Mouse (Mus musculus) heart, embryonic 16.5 days (tissue): Measurements from ENCODE around the gene Klhl32. TPM values are rescaled to one million over a fixed set of nuclear protein-coding genes. Genes with fewer than 3 reads are reported as not detected.
"Not testable (repeated sequence)": the region's sequence is repeated elsewhere in the genome, so short reads cannot be mapped to it uniquely, and the experiment has no call there.

ENCODE experiments used
- ATAC-seq: fragments of 200-750 bp; cut with Nextera tagmentation; replicated peaks from 2 replicates; pipeline ENCODE4 v1.8.0; 2017; ENCODE audit warnings: moderate number of reproducible peaks; ENCODE audit not compliant: insufficient read depth, low FRiP score; ENCODE audit errors: extremely low read depth
- H3K27ac ChIP-seq: fragments of 300-500 bp; sonication (generic); 2 replicates; pipeline ENCODE4 v1.5.1; 2014; ENCODE audit warnings: mild to moderate bottlenecking, low read length, control low read depth, moderate library complexity
- H3K27me3 ChIP-seq: fragments of 300-500 bp; sonication (generic); 2 replicates; pipeline ENCODE4 v1.6.1; 2014; ENCODE audit warnings: low read length, mixed read lengths; ENCODE audit not compliant: control insufficient read depth, insufficient read depth
- H3K36me3 ChIP-seq: fragments of 300-500 bp; sonication (generic); 2 replicates; pipeline ENCODE4 v1.6.1; 2014; ENCODE audit not compliant: control insufficient read depth, insufficient read depth
- H3K4me1 ChIP-seq: fragments of 300-500 bp; sonication (generic); 2 replicates; pipeline ENCODE4 v1.6.1; 2014; ENCODE audit warnings: low read length, mixed read lengths; ENCODE audit not compliant: control insufficient read depth, insufficient read depth
- H3K4me2 ChIP-seq: fragments of 300-500 bp; sonication (generic); 2 replicates; pipeline ENCODE4 v1.6.1; 2014; ENCODE audit warnings: low read depth, mild to moderate bottlenecking, control low read depth, low read length
- H3K4me3 ChIP-seq: fragments of 300-500 bp; sonication (generic); 2 replicates; pipeline ENCODE4 v1.5.1; 2014; ENCODE audit warnings: mild to moderate bottlenecking, control low read depth, low read length
- H3K9ac ChIP-seq: fragments of 300-500 bp; sonication (generic); 2 replicates; pipeline ENCODE4 v1.6.1; 2014; ENCODE audit warnings: low read length, control low read depth
- H3K9me3 ChIP-seq: fragments of 300-500 bp; sonication (generic); replicated peaks from 2 replicates; pipeline ENCODE4 v1.6.1; 2016; ENCODE audit warnings: low read length; ENCODE audit not compliant: control insufficient read depth
- WGBS: fragments of 180-500 bp; shearing (Covaris S2); extraction: QIAGEN DNeasy Blood & Tissue Kit; methylation state at CpG from one replicate; pipeline ENCODE4 v1.1.7; 2014; 5-methylcytosine and 5-hydroxymethylcytosine counted together
- polyA plus RNA-seq: library from polyadenylated mRNA; unstranded; fragments of >200 nt; fragmentation: Nextera tagmentation; extraction: Ambion mirVana; gene quantifications from 2 replicates; pipeline ENCODE4 v1.2.1, GENCODE M21; 2015

The Klhl32 gene
- polyA plus RNA-seq, 1 experiment from 2014 or later: 4.6 TPM

GRCm38 (mm10) chr4:24715559-24715958 lies 135.4 kb downstream of the Klhl32 start:
- H3K4me1 ChIP-seq: no peaks in the 10 kb centered on the region
- 74% methylated on average over 4 of the region's 4 CpGs for WGBS
- H3K9ac ChIP-seq: no peak overlapping the region

DNA sequence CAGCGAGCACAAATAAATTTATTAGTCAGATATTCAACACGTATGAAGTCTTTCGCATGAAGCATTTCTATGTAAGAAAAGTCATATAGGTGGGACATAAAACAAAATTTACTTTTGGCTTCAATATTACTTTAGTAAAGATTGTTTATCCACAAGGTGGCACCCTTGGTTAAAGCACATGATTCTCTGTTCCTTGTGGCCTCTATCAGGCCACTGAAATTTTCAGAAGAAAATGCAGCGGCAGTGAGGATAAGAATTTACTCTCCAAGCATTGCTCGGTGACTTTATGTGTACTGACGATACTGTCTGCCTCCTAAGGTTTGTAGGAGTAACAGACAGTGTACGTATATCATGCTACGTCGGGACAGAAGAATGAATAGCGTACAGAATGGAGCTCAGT lies 136.6 kb downstream of the Klhl32 start:
- WGBS: 77% methylated on average over 10 of the region's 10 CpGs
- Histone ChIP-seq H3K36me3 (no peaks in the 10 kb centered on the region), H3K27me3 (no peaks in the 10 kb centered on the region), H3K4me1 (no peaks in the 10 kb centered on the region), H3K4me2 (no peak overlapping the region), H3K9ac (no peak overlapping the region), H3K27ac (no peak overlapping the region), H3K4me3 (no peak overlapping the region), H3K9me3 (no peaks in the 10 kb centered on the region)
- no peak for ATAC-seq

More at GRCm38 (mm10) chr4:24715559-24715958, 135.4 kb downstream of the Klhl32 start:
- ATAC-seq: no peak
- no peaks in the 10 kb centered on the region for H3K9me3 ChIP-seq
- H3K4me3 ChIP-seq: no peak overlapping the region
- no peak overlapping the region for H3K27ac ChIP-seq
- H3K27me3 ChIP-seq: no peaks in the 10 kb centered on the region
- H3K36me3 ChIP-seq: no peaks in the 10 kb centered on the region
- no peak overlapping the region for H3K4me2 ChIP-seq

GRCm38 (mm10) chr4:24698528-24699117 lies 152.3 kb downstream of the Klhl32 start:
- Histone ChIP-seq H3K27ac (no peak overlapping the region), H3K9me3 (no peaks in the 10 kb centered on the region), H3K27me3 (no peaks in the 10 kb centered on the region), H3K9ac (no peak overlapping the region), H3K36me3 (no peaks in the 10 kb centered on the region), H3K4me3 (no peak overlapping the region), H3K4me2 (no peak overlapping the region), H3K4me1 (no peaks in the 10 kb centered on the region)
- no peak for ATAC-seq
- WGBS: 62% methylated on average over 7 of the region's 7 CpGs

DNA sequence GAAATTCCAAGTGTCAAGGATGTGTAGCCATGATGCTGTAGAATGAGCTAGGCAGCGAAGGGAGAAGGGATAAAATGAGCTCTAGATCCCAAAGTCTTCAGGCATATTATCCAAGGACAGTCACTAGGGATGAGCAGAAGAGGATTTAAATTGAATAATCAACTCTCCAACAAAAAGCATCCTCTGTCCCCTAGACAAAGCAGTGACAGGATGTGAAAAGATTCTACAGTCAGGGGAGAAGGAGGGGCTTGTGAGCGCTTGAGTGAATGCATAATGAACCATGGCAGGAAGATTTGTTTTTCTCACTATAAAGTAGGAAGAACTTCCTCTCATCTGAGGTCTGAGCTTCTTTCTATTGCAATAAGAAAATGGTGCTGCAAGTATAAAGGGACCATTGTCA lies 170.8 kb downstream of the Klhl32 start:
- no peaks in the 10 kb centered on the region for H3K27me3 ChIP-seq
- WGBS: 74% methylated on average over 2 of the region's 2 CpGs
- no peak overlapping the region for H3K9ac ChIP-seq
- H3K9me3 ChIP-seq: no peaks in the 10 kb centered on the region
- no peaks in the 10 kb centered on the region for H3K36me3 ChIP-seq
- H3K4me1 ChIP-seq: no peaks in the 10 kb centered on the region
- ATAC-seq: no peak
- H3K27ac ChIP-seq: no peak overlapping the region
- H3K4me3 ChIP-seq: no peak overlapping the region
- H3K4me2 ChIP-seq: no peak overlapping the region

DNA sequence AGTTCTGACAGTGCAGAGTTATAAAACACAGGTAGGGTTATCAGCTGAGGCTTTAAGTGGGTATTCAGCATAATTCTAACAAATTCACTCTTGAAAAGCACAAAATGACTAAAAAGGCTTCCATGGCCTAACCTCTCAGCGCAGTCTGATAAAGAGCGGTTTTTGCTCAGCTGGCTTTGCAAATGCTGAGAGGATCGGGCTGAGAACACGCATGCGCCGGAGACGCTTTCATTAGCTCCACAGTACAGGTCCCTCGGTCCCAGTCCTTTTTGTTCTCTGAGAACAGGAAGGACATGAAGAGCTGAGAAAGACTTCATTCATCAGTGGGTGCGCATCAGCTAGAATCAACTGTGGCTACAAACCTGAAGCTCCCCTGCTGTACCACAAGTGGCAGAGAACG lies 180.9 kb downstream of the Klhl32 start:
- 88% methylated on average over 10 of the region's 10 CpGs for WGBS
- Histone ChIP-seq H3K4me3 (no peak overlapping the region), H3K27me3 (no peaks in the 10 kb centered on the region), H3K9me3 (no peaks in the 10 kb centered on the region), H3K4me2 (no peak overlapping the region), H3K4me1 (no peaks in the 10 kb centered on the region; the same call in 1 of the 2 replicates), H3K27ac (no peak overlapping the region), H3K36me3 (no peaks in the 10 kb centered on the region), H3K9ac (no peak overlapping the region)
- no peak for ATAC-seq

DNA sequence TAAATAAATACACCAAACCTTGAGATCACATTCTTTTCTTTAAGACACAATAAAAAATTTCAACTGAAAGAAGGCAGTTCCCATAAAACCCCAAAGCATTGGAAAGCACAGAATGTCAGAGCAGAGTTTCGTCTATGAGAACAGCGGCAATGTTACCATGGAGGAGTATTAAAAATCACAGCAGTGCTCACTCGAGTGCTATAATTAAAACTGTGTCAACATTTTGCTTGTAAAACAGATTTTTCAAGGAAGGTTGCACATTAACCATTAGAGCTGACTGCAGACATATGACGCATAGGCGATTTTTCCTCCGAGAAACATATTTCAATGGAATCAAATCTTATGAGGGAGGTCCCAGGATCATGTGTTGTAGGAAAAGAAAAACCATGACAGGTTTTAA lies 191.7 kb downstream of the Klhl32 start:
- Histone ChIP-seq H3K4me3 (no peak overlapping the region), H3K27ac (no peak overlapping the region), H3K4me1 (no peaks in the 10 kb centered on the region), H3K9ac (no peak overlapping the region), H3K36me3 (no peaks in the 10 kb centered on the region), H3K4me2 (no peak overlapping the region), H3K27me3 (no peaks in the 10 kb centered on the region), H3K9me3 (no peaks in the 10 kb centered on the region)
- ATAC-seq: no peak
- 88% methylated on average over 6 of the region's 6 CpGs for WGBS

- not testable (repeated sequence) for ATAC-seq, H3K4me2 ChIP-seq, H3K27me3 ChIP-seq, H3K27ac ChIP-seq, H3K4me3 ChIP-seq, H3K9ac ChIP-seq, H3K9me3 ChIP-seq, H3K4me1 ChIP-seq, H3K36me3 ChIP-seq
- WGBS: 83% methylated on average over 6 of the region's 8 CpGs
Measured at GRCm38 (mm10) chr4:24644735-24645134, 206.2 kb downstream of the Klhl32 start.

DNA sequence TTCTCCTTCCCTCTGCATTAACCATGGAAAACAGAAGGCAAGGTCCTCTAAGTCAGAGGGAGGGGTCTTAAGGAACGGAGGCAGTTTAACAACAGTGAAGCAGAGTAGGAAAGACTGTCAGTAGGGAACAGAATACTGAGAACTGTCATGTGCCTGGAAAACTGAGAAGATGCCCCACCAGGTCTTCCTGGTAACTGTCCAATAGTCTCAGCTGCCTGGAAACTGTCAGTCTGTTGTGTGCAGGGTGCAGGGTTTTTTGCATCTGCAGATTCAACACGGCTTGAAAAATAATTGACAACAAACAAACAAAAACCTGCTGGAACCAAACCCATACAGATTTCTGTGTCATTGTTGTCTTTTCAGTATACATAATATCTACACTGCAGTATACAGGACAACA lies 208.6 kb downstream of the Klhl32 start:
- Histone ChIP-seq H3K4me1 (no peaks in the 10 kb centered on the region), H3K9ac (no peak overlapping the region), H3K9me3 (no peaks in the 10 kb centered on the region), H3K27ac (no peak overlapping the region), H3K4me2 (no peak overlapping the region), H3K27me3 (no peaks in the 10 kb centered on the region), H3K4me3 (no peak overlapping the region), H3K36me3 (no peaks in the 10 kb centered on the region)
- no peak for ATAC-seq
- 77% methylated on average over 2 of the region's 2 CpGs for WGBS

DNA sequence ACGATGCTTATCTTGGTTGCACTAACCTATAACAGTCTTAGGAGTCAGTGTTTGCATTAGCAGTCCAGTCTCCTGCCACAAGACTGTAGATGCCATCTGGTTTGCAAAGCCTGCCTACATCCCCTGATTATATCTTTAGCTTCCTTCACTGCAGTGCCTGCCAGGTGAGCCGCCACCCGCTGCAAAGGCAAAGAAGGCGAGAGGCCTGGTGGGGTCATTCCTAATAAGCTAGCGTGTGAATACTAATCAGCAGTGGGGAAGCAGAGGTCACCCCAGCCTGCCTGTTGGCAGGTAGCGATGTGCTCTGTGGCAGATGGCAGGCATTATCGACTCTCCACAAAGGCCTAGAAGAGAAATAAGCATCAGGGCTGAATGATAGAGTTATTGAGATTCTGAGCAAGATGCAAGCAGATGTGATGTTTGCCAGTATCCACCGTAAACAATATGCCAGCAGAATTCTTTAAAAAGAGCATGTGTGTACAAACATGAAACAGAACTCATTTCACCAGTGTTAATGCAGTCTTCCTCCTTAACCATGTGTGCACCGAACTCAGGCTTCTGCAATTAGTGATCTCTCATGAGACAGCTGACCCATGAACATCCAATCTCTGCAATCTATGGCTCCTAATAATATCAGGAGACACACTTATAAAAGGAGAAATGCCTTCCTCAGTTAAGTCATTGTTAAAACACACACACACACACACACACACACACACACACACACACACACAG lies 219.6 kb downstream of the Klhl32 start:
- no peaks in the 10 kb centered on the region for H3K27me3 ChIP-seq
- H3K9ac ChIP-seq: no peak overlapping the region
- no peak overlapping the region for H3K27ac ChIP-seq
- no peaks in the 10 kb centered on the region for H3K36me3 ChIP-seq
- no peak overlapping the region for H3K4me2 ChIP-seq
- ATAC-seq: no peak
- H3K4me3 ChIP-seq: no peak overlapping the region
- peaks cover 9% of the 10 kb centered on the region for H3K4me1 ChIP-seq
- 79% methylated on average over 9 of the region's 9 CpGs for WGBS
- H3K9me3 ChIP-seq: no peaks in the 10 kb centered on the region
